Mouse (Mus musculus): Measurements from ENCODE around the gene Zbtb41.

The Zbtb41 gene

GRCm38 (mm10) chr1:139480246-139480645 lies 58.2 kb downstream of the Zbtb41 start:
- no peak for DNase-seq

- no peak for DNase-seq
Observed at GRCm38 (mm10) chr1:139481146-139481545, 59.1 kb downstream of the Zbtb41 start.

GRCm38 (mm10) chr1:139494630-139495029 lies 72.5 kb downstream of the Zbtb41 start:
- DNase-seq = no peak

GRCm38 (mm10) chr1:139495408-139495807 lies 73.3 kb downstream of the Zbtb41 start:
- DNase-seq = no peak

- no peak for DNase-seq
Observed at GRCm38 (mm10) chr1:139496212-139496611, 74.1 kb downstream of the Zbtb41 start.

- DNase-seq = no peak
Observed at GRCm38 (mm10) chr1:139499751-139500150, 77.7 kb downstream of the Zbtb41 start.

GRCm38 (mm10) chr1:139501258-139501752 lies 79.2 kb downstream of the Zbtb41 start, which contains the start of gene F13b:
Gene F13b (plus strand): TSS chr1:139501702.
- DNase-seq = no peak
